Mouse (Mus musculus) limb, embryonic 14.5 days (tissue): ENCODE data around the gene Fignl1. TPM values are rescaled to one million over a fixed set of nuclear protein-coding genes. Genes with fewer than 3 reads are reported as not detected.

Experiments used
- ATAC-seq: fragments of 200-750 bp; cut with Nextera tagmentation; 2 replicates; pipeline ENCODE4 v1.8.0; 2017; ENCODE audit warnings: low read depth, moderate number of reproducible peaks, moderate TSS enrichment; ENCODE audit not compliant: low FRiP score
- DNase-seq: peaks from one replicate; pipeline ENCODE4 v3.0.0-alpha.2; 2015; ENCODE audit warnings: low spot score
- H3K27ac ChIP-seq: fragments of 300-500 bp; sonication (generic); replicated peaks from 2 replicates; pipeline ENCODE4 v1.5.1; 2014; ENCODE audit warnings: low read depth, mild to moderate bottlenecking, low read length, moderate library complexity, mixed read lengths
- H3K27me3 ChIP-seq: fragments of 300-500 bp; sonication (generic); 2 replicates; pipeline ENCODE4 v1.6.1; 2014; ENCODE audit warnings: low read length, mixed read lengths; ENCODE audit not compliant: control insufficient read depth, insufficient read depth
- H3K36me3 ChIP-seq: fragments of 300-500 bp; sonication (generic); 2 replicates; pipeline ENCODE4 v1.6.1; 2014; ENCODE audit warnings: mild to moderate bottlenecking, low read length, moderate library complexity, mixed read lengths; ENCODE audit not compliant: control insufficient read depth, insufficient read depth
- H3K4me1 ChIP-seq: fragments of 300-500 bp; sonication (generic); 2 replicates; pipeline ENCODE4 v1.6.1; 2014; ENCODE audit warnings: antibody characterized with exemption, low read length, mixed read lengths; ENCODE audit not compliant: control insufficient read depth, insufficient read depth
- H3K4me2 ChIP-seq: fragments of 300-500 bp; sonication (generic); replicated peaks from 2 replicates; pipeline ENCODE4 v1.6.1; 2014; ENCODE audit warnings: low read depth, mild to moderate bottlenecking, low read length, moderate library complexity; ENCODE audit not compliant: severe bottlenecking
- H3K4me3 ChIP-seq: fragments of 300-500 bp; sonication (generic); replicated peaks from 2 replicates; pipeline ENCODE4 v1.5.1; 2014; ENCODE audit warnings: low read length
- H3K9ac ChIP-seq: fragments of 300-500 bp; sonication (generic); 2 replicates; pipeline ENCODE4 v1.6.1; 2014; ENCODE audit warnings: mild to moderate bottlenecking, low read depth, low read length, moderate library complexity; ENCODE audit not compliant: severe bottlenecking
- H3K9me3 ChIP-seq: fragments of 300-500 bp; sonication (generic); 2 replicates; pipeline ENCODE4 v1.6.1; 2016; ENCODE audit warnings: low read length; ENCODE audit not compliant: control insufficient read depth
- POLR2A ChIP-seq: fragments of 200-500 bp; IDR thresholded peaks from 2 replicates; pipeline ENCODE4 v1.8.0; 2012; ENCODE audit warnings: inconsistent platforms, mild to moderate bottlenecking, moderate library complexity, borderline replicate concordance; ENCODE audit not compliant: insufficient read depth, insufficient read length; ENCODE audit errors: extremely low read depth
- WGBS: fragments of 180-500 bp; shearing (Covaris S2); extraction: QIAGEN DNeasy Blood & Tissue Kit; methylation state at CpG from one replicate; pipeline ENCODE4 v1.1.7; 2014; 5-methylcytosine and 5-hydroxymethylcytosine counted together
- polyA plus RNA-seq, 2 experiments: library from polyadenylated mRNA; depleted of rRNA in 1 of 2; stranded (reverse) in 1 of 2; unstranded in 1 of 2; fragments of >200 nt; fragmentation: Nextera tagmentation in 1 of 2; extraction: Ambion mirVana in 1 of 2; gene quantifications; 2 replicates each; pipeline versions ENCODE4 v1.2.1 to v1.2.3; 2012 to 2014

Fignl1 gene
- polyA plus RNA-seq, 2 experiments, result 20.0 to 46.5 TPM

DNA sequence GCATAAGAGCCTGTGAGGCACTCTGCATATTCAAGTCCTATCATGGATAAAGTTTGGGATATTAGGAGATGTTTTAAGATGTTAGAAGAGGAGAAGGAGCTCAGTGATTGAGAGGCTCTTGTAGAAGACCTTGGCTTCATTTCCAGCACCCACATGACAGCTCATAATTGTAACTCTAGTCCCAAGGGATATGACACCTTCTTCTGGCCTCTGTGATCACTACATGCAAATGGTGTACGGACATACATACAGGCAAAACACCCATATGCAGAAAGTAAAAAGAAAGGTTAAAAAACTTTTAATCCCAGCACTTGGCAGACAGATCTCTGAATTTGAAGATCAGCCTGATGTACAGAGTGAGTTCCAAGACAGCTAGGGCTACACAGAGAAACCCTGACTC lies 10.1 kb downstream of the Fignl1 start:
- H3K4me3 ChIP-seq, result no peak overlapping the region
- no peak for DNase-seq
- H3K27ac ChIP-seq, result no peak overlapping the region
- peaks cover 38% of the 10 kb centered on the region for H3K36me3 ChIP-seq
- H3K9ac ChIP-seq, result no peak overlapping the region
- no peaks in the 10 kb centered on the region for H3K4me1 ChIP-seq
- ATAC-seq, result no peak
- TF ChIP-seq POLR2A, result no peak
- H3K4me2 ChIP-seq, result no peak overlapping the region
- H3K27me3 ChIP-seq, result no peaks in the 10 kb centered on the region
- no peaks in the 10 kb centered on the region for H3K9me3 ChIP-seq
- 98% methylated on average over 1 of the region's 1 CpGs for WGBS

DNA sequence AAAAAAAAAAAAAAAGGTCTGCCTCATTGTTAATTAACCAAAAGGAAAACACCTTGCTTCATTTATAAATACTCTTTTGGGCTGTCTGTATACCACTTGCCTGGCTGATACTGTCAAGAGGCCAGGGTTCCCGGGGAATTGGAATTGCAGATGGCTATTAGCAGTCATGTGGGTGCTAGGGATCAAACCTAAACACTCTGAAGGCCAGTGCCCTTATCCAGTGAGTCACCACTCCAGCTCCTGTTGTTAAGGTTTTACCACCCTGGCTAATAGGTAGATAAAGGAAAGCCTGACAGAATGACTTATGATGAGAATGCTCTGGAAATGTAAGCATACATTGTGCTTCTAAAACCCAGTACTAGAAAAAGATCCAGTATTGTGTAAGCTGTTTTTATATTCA lies 14.1 kb downstream of the Fignl1 start:
- ATAC-seq (no peak), DNase-seq (no peak)
- Histone ChIP-seq H3K9ac (no peak overlapping the region), H3K9me3 (no peaks in the 10 kb centered on the region), H3K27ac (no peak overlapping the region), H3K4me2 (no peak overlapping the region), H3K4me3 (no peak overlapping the region), H3K27me3 (no peaks in the 10 kb centered on the region), H3K4me1 (no peaks in the 10 kb centered on the region), H3K36me3 (peaks cover 10% of the 10 kb centered on the region)
- TF ChIP-seq POLR2A, result no peak
- 41% methylated on average over 1 of the region's 1 CpGs for WGBS

- no peak overlapping the region for H3K27ac ChIP-seq
- no peak overlapping the region for H3K4me3 ChIP-seq
- peak overlapping the region; percentile 4; the same call in 1 of the 2 replicates for H3K4me2 ChIP-seq
- ATAC-seq, result peak; percentile 93
- no peaks in the 10 kb centered on the region for H3K27me3 ChIP-seq
- no peaks in the 10 kb centered on the region for H3K36me3 ChIP-seq
- DNase-seq, result peak; percentile 86
- WGBS, result 0% methylated on average over 8 of the region's 8 CpGs
- no peaks in the 10 kb centered on the region for H3K9me3 ChIP-seq
- TF ChIP-seq POLR2A, result no peak
- H3K4me1 ChIP-seq, result no peaks in the 10 kb centered on the region
- H3K9ac ChIP-seq, result no peak overlapping the region
Measured at GRCm38 (mm10) chr11:11788521-11788974, 20.2 kb downstream of the Fignl1 start.

DNA sequence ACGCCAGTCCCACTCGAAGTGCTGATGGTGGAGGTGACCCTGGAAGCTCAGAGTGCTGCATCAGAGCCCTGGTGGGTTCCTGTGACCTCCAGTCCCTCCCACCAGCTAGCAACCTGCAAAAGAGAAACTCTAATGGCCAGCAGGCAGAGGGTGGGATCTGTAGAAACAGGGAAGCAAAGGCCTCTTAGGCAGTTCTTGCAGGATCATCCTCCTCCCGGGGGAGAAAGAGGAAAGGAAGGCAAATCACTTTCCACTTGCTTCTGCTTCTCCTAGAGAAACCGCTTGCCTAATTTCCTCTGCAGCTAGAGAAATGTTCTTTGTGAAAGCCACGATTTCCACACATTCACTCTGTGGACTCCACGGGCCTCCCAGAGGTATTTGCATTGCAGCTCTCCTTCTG lies 23.3 kb downstream of the Fignl1 start:
- Histone ChIP-seq H3K27ac (no peak overlapping the region), H3K36me3 (no peaks in the 10 kb centered on the region), H3K4me2 (no peak overlapping the region), H3K4me3 (no peak overlapping the region), H3K9ac (no peak overlapping the region), H3K4me1 (no peaks in the 10 kb centered on the region), H3K27me3 (no peaks in the 10 kb centered on the region), H3K9me3 (no peaks in the 10 kb centered on the region)
- DNase-seq (no peak), ATAC-seq (no peak)
- 59% methylated on average over 6 of the region's 6 CpGs for WGBS
- no peak for TF ChIP-seq POLR2A

DNA sequence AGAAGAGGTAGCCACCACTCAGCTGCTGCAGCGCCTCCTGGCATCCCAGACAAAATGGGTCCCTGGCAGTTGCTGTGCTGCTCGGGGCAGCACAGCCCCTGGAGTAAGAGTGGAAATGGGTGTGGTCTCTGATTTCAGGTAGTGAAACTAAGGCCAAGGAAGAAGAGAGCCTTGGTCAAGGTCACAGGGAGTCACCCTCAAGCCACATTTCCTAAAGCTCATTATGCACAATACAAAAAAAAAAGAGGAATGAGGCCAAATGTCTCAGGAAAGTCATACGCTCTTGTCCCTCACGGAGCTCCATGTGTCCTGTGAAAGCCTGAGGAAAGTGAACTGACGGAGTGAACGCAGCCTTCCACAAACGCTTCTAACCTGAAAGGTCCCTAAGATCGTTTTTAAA lies 27.0 kb downstream of the Fignl1 start:
- H3K9me3 ChIP-seq, result no peaks in the 10 kb centered on the region
- H3K27me3 ChIP-seq, result no peaks in the 10 kb centered on the region
- no peaks in the 10 kb centered on the region for H3K4me1 ChIP-seq
- 76% methylated on average over 8 of the region's 8 CpGs for WGBS
- H3K36me3 ChIP-seq, result no peaks in the 10 kb centered on the region
- H3K4me3 ChIP-seq, result no peak overlapping the region
- no peak overlapping the region for H3K4me2 ChIP-seq
- no peak for TF ChIP-seq POLR2A
- no peak for DNase-seq
- ATAC-seq, result no peak
- H3K9ac ChIP-seq, result no peak overlapping the region
- no peak overlapping the region for H3K27ac ChIP-seq

DNA sequence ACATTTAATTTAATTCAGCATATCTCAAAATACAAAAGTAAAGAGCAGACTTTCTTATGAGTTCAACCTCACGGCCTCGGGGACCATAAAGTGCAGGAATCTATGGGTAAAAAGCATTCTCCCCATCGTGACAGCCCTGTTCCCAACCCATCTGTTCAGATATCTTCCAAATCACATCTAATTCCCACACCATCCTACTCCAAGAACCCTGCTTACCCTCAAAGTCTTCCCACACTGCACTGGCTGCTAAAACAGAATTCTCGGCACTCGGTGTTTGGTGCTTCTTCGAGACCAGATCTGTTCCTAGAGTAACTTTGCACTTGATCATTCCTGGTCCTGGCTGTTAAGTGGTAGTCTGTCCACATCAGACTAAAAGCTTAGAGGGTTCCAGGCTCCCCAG lies 30.4 kb downstream of the Fignl1 start:
- Histone ChIP-seq H3K4me2 (no peak overlapping the region), H3K27ac (no peak overlapping the region), H3K9ac (no peak overlapping the region), H3K27me3 (no peaks in the 10 kb centered on the region), H3K4me3 (no peak overlapping the region), H3K36me3 (no peaks in the 10 kb centered on the region), H3K4me1 (no peaks in the 10 kb centered on the region), H3K9me3 (no peaks in the 10 kb centered on the region)
- ATAC-seq, result no peak
- WGBS, result 88% methylated on average over 6 of the region's 6 CpGs
- no peak for DNase-seq
- TF ChIP-seq POLR2A, result no peak
